Mouse (Mus musculus): Measurements from ENCODE around the gene Foxn3.

DNA sequence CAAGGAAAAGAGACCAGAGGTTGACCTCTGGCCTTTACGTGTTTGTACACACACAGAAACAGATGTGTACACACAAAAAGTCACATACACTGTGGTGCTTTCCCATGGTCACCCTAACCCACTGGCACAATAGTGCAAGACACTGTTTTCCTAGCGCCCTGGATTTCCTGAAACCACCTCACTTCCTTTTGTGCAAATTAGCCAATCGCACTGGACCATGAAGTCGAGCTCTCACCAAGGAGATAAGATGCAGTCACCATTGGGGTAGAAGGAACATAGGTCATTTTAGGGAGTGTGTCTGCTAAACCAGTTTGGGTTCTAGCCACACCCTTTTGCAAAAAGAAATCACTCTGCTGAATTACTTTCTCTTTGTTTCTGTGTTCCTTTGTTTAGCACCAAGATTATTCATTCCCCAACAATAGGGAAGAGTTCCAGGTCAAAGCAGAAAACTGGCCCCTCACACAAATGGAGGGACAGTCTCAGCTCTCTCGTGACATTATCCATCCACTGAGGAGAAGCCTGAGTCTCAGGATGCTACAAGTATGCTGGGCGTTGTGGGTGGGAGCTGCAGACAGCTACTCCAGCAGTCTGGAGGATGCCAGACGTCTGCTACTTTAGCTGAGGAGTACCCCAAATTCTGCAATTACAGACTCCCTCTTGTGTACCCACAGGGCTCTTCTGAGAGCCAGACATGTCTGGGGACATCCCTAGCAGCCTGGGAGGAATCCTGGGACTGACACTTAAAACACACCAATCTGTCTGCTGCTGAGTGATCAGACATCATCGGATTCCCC lies 202.2 kb downstream of the Foxn3 start:
- no peak for TF ChIP-seq POLR2A (IDR thresholded peaks at IDR 0.05; ENCODE audit: borderline replicate concordance, insufficient read depth, low read length)
- no peak for TF ChIP-seq CTCF (IDR thresholded peaks at IDR 0.05; ENCODE audit: borderline replicate concordance, insufficient read depth, low read depth, low read length)

All from cerebellum, adult 2 months (tissue).